Mouse (Mus musculus): ENCODE data around the gene Alg9.

The Alg9 gene

DNA sequence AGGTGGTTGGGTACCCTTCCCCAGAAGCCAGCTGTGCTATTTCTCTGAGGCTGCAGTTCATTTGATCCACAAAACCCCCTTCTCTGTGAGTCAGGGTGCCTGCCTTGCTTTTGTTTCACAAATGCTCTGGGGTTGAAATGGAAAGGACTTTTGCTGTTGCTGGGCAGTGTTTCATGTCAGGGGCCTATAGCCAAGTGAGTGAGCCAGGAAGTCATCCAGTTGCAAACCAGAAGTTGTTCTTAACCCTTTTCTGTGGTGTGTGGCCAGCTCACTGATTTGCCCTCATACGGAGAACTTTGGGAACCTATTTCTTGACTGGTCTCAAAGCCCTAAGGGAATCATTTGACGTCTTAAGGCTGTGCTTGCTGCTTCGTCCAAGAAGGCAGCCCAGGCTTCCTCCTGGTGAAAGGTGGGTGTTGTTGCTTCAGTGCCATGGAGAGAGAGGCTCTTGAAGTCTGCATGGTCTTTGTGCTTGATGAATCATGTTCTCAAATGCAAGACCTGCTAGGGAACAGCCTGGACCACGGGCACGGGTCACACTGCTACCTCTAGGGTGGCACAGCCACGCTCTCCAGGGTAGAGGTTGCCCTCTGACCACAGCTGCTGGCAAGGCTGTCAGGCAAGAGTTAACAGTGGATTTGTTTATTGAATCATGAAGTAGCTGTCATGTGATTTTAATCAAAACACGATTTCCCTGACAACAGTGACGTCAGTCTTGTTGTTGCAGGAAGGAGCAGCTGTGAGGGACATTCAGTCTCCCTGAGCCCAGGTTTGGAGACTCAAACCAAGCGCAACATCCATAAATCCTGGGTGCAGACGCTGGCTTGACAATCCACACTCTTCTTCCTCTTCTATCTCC, 110.2 kb downstream of the Alg9 start:
- DNase-seq (ENCODE audit: low spot score in 2 of 2) = no peak

DNA sequence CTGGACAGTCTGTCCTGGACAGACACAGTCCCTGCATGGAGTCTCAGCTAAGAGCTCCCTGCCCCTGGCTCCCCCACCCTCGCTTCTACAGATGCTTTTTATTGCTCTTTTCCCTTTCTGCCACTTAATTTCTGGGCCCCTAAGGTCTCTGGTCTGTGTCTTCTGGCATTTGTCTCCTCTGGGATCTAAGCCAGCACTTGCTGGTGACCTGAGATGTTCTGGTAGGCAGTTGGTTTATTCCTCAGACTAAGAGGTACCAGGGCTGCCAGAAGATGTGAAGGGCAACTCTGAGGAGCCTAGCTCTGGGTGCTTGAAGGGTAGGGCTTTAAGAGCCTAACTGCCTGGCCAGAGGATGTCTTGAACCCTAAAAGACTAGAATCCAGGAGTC, 110.8 kb downstream of the Alg9 start:
- no peak for DNase-seq (ENCODE audit: low spot score in 2 of 2)

DNA sequence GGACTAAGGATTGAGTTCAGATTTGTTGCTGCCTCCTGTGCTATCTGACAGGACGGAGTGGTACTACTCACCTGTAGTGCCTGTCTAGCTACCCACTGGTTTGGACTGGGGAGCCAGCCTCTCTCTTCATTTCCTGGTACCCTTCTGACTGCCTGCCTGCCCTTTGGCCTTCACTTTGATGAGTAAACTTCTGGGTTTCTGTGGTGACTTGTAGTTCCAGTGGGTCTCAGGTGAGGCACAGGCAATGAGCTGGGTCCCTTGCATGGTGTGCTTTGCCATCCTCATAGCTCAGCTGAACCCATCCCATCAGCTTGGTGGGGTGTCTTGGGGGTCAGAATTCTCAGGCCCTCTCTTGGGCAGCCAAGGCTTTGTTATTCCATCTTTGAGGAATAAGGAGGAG, 112.1 kb downstream of the Alg9 start:
- DNase-seq (ENCODE audit: low spot score in 2 of 2) = no peak

DNA sequence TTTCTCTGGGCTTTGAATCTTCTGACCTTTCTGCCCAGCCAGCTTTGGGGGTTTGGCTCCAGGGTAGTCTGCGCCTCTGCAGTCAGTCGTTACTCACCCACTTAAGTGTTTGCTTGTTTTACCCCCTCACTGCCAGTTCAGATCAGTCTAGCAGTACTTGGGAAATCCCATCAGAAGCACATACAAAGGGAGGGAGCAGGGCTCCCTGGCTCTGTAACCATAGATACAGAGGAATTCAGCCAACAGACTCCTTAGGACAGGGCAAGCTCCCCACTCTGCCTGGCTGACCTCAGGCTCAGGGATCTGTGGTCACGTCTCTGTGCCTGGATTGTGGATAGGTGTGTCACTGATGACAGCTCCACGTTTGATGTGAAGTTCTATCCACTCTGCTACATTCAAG, 112.5 kb downstream of the Alg9 start:
- no peak for DNase-seq (ENCODE audit: low spot score in 2 of 2)

DNA sequence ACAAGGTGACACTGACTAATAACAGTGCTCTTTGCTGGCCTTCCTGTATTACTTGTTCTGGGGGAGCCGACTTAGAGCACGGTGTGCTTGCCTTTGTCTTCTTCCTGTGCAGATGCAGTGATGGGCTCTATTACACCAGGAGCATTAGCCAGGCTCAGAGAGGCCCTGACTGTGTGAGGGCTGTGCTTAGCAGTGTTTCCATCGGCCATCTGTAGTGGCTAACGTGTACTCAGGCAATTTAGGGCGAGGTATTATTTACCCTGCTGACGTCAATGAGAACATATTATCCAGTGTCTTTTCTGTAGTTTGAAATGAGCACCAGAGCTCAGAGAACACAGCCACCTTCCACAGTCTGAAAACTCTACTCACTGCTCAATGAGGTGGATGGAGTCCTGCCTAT, 114.4 kb downstream of the Alg9 start:
- no peak for DNase-seq (ENCODE audit: low spot score in 2 of 2)

DNA sequence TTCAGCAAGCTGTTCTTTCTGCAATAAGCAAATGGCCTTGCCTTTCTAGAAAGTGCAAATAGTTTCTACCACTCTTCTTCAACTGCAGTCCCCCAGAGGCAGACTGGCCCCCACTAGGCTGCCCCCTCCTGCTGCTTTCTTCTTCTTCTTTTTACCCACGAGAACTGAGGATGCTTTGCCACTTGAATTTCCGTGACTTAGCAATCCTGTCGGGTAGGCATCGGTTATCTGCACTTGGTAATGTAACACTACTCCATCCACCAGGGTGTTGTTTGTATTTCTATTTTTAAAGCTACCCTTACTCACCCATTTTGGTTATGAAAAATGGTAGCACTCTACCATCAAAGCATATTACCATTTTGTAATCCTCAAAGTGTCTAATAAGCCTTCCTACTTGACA, 115.1 kb downstream of the Alg9 start:
- no peak for DNase-seq (ENCODE audit: low spot score in 2 of 2)

DNA sequence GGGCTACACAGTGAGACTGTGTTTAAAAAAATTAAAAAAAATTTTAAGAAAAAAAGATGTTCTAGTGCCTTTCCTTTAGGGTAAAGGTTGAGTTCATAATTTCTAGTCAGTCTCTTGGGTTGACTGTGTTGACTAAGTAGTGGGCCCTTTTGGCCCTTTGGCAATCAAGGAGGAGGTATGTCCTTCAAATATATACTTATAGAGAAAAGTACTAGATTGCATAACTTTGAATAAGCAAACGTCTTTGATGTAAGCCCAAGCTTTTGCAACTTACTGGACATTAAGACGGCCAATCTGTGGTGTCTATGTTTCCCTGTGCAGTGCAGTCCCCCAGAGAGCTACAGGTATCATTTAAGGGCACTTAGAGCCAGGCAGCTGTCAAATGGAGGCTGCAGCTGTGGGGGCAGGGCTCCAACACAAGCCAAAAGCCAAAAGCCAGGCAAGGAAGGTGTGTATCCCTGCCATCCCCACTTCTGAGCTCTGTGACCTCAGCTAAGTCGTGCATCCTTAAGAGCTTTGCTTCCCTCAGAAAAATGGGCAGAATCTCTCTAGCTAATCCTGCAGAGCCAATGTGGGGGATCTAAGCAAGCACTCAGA, 115.8 kb downstream of the Alg9 start:
- DNase-seq (ENCODE audit: low spot score in 2 of 2) = no peak
